Comparison of ENCODE assay signal across 8 mouse cellular contexts in the genomic region with DNA sequence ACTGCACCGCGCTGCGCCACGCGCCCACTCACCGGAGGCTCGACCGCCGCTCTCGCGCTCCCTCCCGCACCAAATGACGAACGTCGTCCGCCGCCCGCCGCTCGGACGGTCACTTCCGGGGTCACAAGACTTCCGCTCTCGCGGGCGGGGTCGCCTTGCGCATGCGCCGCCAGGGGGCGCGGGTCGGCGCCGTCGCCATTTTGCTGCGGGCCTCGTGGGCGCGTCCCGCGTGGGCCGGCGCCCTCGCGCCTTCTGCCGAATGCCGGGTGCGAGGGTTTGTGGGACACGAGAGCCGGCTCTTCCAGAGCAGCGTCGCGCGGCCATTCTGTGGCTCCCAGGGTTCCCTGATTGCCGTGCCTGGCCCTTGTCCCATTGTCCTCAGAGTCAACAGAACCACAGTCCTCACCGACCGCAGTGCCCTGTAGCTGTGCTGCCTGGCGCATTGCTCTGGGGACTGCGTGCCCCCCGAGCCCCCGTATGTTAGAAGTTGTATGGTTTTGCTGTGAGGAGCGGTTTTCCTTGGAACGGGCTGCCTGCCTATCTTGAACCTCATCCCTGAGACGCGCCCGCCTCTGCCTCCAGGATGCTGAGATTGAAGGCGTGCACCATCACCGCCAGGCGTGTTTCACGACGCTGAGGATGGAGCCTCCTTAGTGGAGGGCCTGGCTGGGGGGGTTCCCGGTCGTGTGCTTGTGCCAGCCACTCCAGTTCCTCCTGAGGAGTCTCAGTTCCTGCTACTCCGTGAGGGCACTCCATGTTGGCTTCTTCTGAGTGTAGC. TPM values are rescaled to one million over a fixed set of nuclear protein-coding genes. Genes with fewer than 3 reads are reported as not detected.
A peak's percentile ranks its signal among the peaks of the same experiment; 100 is the strongest.
DNase-seq lines count a peak whose midpoint lies in the region; ATAC-seq and TF ChIP-seq lines count a peak whose summit lies in the region.

A gene (minus strand): TSS at position 135 of the 778 bp plus-strand sequence.

- ATAC-seq in CD4-positive, CD25-positive, alpha-beta regulatory T cell, adult 4 months = peak; percentile 62
- ATAC-seq in forebrain, embryonic 12.5 days (ENCODE audit: low FRiP score) = peak; percentile 65
- peak; percentile 78 for ATAC-seq in heart, embryonic 16.5 days (replicated peaks; ENCODE audit: extremely low read depth, insufficient read depth, low FRiP score)
- peak; percentile 72 for ATAC-seq in liver, embryonic 14.5 days (ENCODE audit: insufficient read depth)
- ATAC-seq in neural tube, embryonic 11.5 days (ENCODE audit: insufficient read depth, low FRiP score, low TSS enrichment) = peak; percentile 69
- ATAC-seq in stomach, embryonic 16.5 days (ENCODE audit: insufficient read depth, low FRiP score) = peak; percentile 61

- H3K36me3 ChIP-seq in forebrain, embryonic 12.5 days (replicated peaks) = peaks cover 62% of the 10 kb centered on the region
- peaks cover 42% of the 10 kb centered on the region for H3K36me3 ChIP-seq in heart, embryonic 16.5 days (ENCODE audit: control insufficient read depth, insufficient read depth)
- H3K36me3 ChIP-seq in liver, embryonic 14.5 days (replicated peaks; ENCODE audit: control insufficient read depth, insufficient read depth, low read depth) = peaks cover 35% of the 10 kb centered on the region
- H3K36me3 ChIP-seq in neural tube, embryonic 11.5 days (ENCODE audit: control insufficient read depth, insufficient read depth, low read length) = peaks cover 35% of the 10 kb centered on the region
- peaks cover 36% of the 10 kb centered on the region for H3K36me3 ChIP-seq in stomach, embryonic 16.5 days (ENCODE audit: control insufficient read depth, insufficient read depth, low read length)

- H3K9me3 ChIP-seq in forebrain, embryonic 12.5 days = 0 out of 2 replicates have a peak, but pooled peaks cover 4% of the 10 kb centered on the region
- peaks cover 3% of the 10 kb centered on the region; the same call in 1 of the 2 replicates for H3K9me3 ChIP-seq in heart, embryonic 16.5 days (replicated peaks; ENCODE audit: control insufficient read depth, low read length)
- H3K9me3 ChIP-seq in liver, embryonic 14.5 days (ENCODE audit: control insufficient read depth, low read length) = no peaks in the 10 kb centered on the region
- peaks cover 3% of the 10 kb centered on the region; the same call in 1 of the 2 replicates for H3K9me3 ChIP-seq in neural tube, embryonic 11.5 days (ENCODE audit: control insufficient read depth, low read length)
- H3K9me3 ChIP-seq in stomach, embryonic 16.5 days (replicated peaks; ENCODE audit: control insufficient read depth, low read length) = 0 out of 2 replicates have a peak, but pooled peaks cover 5% of the 10 kb centered on the region

- TF ChIP-seq EP300 in liver, embryonic 14.5 days (IDR thresholded peaks at IDR 0.05; ENCODE audit: low read depth) = no peak

- peak within 1 kb of the TSS; percentile 93 for H3K27ac ChIP-seq in forebrain, embryonic 12.5 days
- peak within 1 kb of the TSS; percentile 92 for H3K27ac ChIP-seq in heart, embryonic 16.5 days (ENCODE audit: low read length)
- H3K27ac ChIP-seq in liver, embryonic 14.5 days = peak within 1 kb of the TSS; percentile 70
- H3K27ac ChIP-seq in neural tube, embryonic 11.5 days (ENCODE audit: low read depth, low read length) = peak within 1 kb of the TSS; percentile 76
- peak within 1 kb of the TSS; percentile 94 for H3K27ac ChIP-seq in stomach, embryonic 16.5 days (ENCODE audit: low read length)

- peak within 1 kb of the TSS; percentile 94 for H3K9ac ChIP-seq in forebrain, embryonic 12.5 days
- H3K9ac ChIP-seq in heart, embryonic 16.5 days (ENCODE audit: low read length) = peak within 1 kb of the TSS; percentile 95
- peak within 1 kb of the TSS; percentile 86 for H3K9ac ChIP-seq in liver, embryonic 14.5 days (replicated peaks)
- peak within 1 kb of the TSS; percentile 71 for H3K9ac ChIP-seq in neural tube, embryonic 11.5 days (ENCODE audit: low read length)
- H3K9ac ChIP-seq in stomach, embryonic 16.5 days (ENCODE audit: low read length) = peak within 1 kb of the TSS; percentile 98

- peak; percentile 67 for DNase-seq in c-Kit-positive CD71-negative TER-119-negative erythroid progenitor cells, embryonic 14.5 days (ENCODE audit: low read depth)
- peak; percentile 86 to 93 for DNase-seq in kidney, postnatal 36 days
- DNase-seq in liver, embryonic 14.5 days (ENCODE audit: low read depth in 3 of 3, low spot score in 3 of 3) = peak; percentile 57 to 66 (median 64)
- DNase-seq in neural tube, embryonic 11.5 days (ENCODE audit: low spot score) = peak; percentile 90

- H3K4me1 ChIP-seq in forebrain, embryonic 12.5 days = peaks cover 25% of the 10 kb centered on the region
- H3K4me1 ChIP-seq in heart, embryonic 16.5 days (ENCODE audit: control insufficient read depth, insufficient read depth, low read length) = peaks cover 20% of the 10 kb centered on the region
- H3K4me1 ChIP-seq in liver, embryonic 14.5 days (replicated peaks; ENCODE audit: control insufficient read depth in 2 of 2, insufficient read depth in 2 of 2, low read length in 1 of 2) = peaks cover 13 to 17% of the 10 kb centered on the region in 2 experiments
- peaks cover 7% of the 10 kb centered on the region for H3K4me1 ChIP-seq in neural tube, embryonic 11.5 days (ENCODE audit: control insufficient read depth, insufficient read depth, low read length)
- H3K4me1 ChIP-seq in stomach, embryonic 16.5 days (ENCODE audit: control insufficient read depth, insufficient read depth, low read length) = peaks cover 22% of the 10 kb centered on the region

- H3K4me2 ChIP-seq in forebrain, embryonic 12.5 days = peak within 1 kb of the TSS; percentile 99
- peak within 1 kb of the TSS; percentile 95 for H3K4me2 ChIP-seq in heart, embryonic 16.5 days (ENCODE audit: low read depth, low read length)
- H3K4me2 ChIP-seq in liver, embryonic 14.5 days (ENCODE audit: low read depth) = peak within 1 kb of the TSS; percentile 98
- peak within 1 kb of the TSS; percentile 96 for H3K4me2 ChIP-seq in neural tube, embryonic 11.5 days (ENCODE audit: low read depth)
- peak within 1 kb of the TSS; percentile 96 for H3K4me2 ChIP-seq in stomach, embryonic 16.5 days (ENCODE audit: low read depth, low read length)

- TF ChIP-seq CTCF in liver, embryonic 14.5 days (IDR thresholded peaks at IDR 0.05; ENCODE audit: low read depth) = peak; percentile 48

- H3K4me3 ChIP-seq in forebrain, embryonic 12.5 days (replicated peaks) = peak within 1 kb of the TSS; percentile 96
- peak within 1 kb of the TSS; percentile 92 for H3K4me3 ChIP-seq in heart, embryonic 16.5 days (ENCODE audit: low read length)
- peak within 1 kb of the TSS; percentile 86 to 89 for H3K4me3 ChIP-seq in liver, embryonic 14.5 days (ENCODE audit: insufficient read depth in 1 of 2, low read depth in 2 of 2, low read length in 2 of 2)
- peak within 1 kb of the TSS; percentile 98 for H3K4me3 ChIP-seq in neural tube, embryonic 11.5 days (ENCODE audit: low read depth, low read length)
- H3K4me3 ChIP-seq in stomach, embryonic 16.5 days (replicated peaks; ENCODE audit: low read length) = peak within 1 kb of the TSS; percentile 94

- WGBS in forebrain, embryonic 12.5 days = 4% methylated on average over 70 of the region's 75 CpGs
- WGBS in heart, embryonic 16.5 days = 4% methylated on average over 74 of the region's 75 CpGs
- WGBS in liver, embryonic 14.5 days (ENCODE audit: insufficient replicate concordance) = 2% methylated on average over 71 of the region's 75 CpGs
- 7% methylated on average over 56 of the region's 75 CpGs for WGBS in neural tube, embryonic 11.5 days
- 3% methylated on average over 72 of the region's 75 CpGs for WGBS in stomach, embryonic 16.5 days

- H3K27me3 ChIP-seq in forebrain, embryonic 12.5 days = no peaks in the 10 kb centered on the region
- no peaks in the 10 kb centered on the region for H3K27me3 ChIP-seq in heart, embryonic 16.5 days (ENCODE audit: control insufficient read depth, insufficient read depth, low read length)
- no peaks in the 10 kb centered on the region for H3K27me3 ChIP-seq in liver, embryonic 14.5 days (ENCODE audit: control insufficient read depth, insufficient read depth, low read length)
- H3K27me3 ChIP-seq in neural tube, embryonic 11.5 days (ENCODE audit: control insufficient read depth, insufficient read depth, low read length) = no peaks in the 10 kb centered on the region
- H3K27me3 ChIP-seq in stomach, embryonic 16.5 days (ENCODE audit: control insufficient read depth, insufficient read depth, low read length) = no peaks in the 10 kb centered on the region

RNA-seq across cellular contexts. Expression of the gene that starts here (rescaled TPM):
- 100 to 1,000 TPM; 554 to 866 TPM for polyA plus RNA-seq in CD4-positive, CD25-positive, alpha-beta regulatory T cell, adult 4 months (2017; shearing (Covaris generic))
- polyA plus RNA-seq in forebrain, embryonic 12.5 days (2016; fragmentation: Nextera tagmentation; extraction: Ambion mirVana) = 496 and 513 TPM in 2 replicates
- 435 and 439 TPM in 2 replicates for polyA plus RNA-seq in heart, embryonic 16.5 days (2015; fragmentation: Nextera tagmentation; extraction: Ambion mirVana)
- 172 and 176 TPM in 2 replicates for polyA plus RNA-seq in liver, embryonic 14.5 days (2012; rRNA removed)
- 191 and 204 TPM in 2 replicates for polyA plus RNA-seq in liver, embryonic 14.5 days (2014; fragmentation: Nextera tagmentation; extraction: Ambion mirVana)
- polyA plus RNA-seq in neural tube, embryonic 11.5 days (2014; fragmentation: Nextera tagmentation; extraction: Ambion mirVana) = 686 and 719 TPM in 2 replicates
- 543 and 584 TPM in 2 replicates for polyA plus RNA-seq in stomach, embryonic 16.5 days (2015; fragmentation: Nextera tagmentation; extraction: Ambion mirVana)

Comparison
In these comparisons a context has a peak if more than half of its experiments do, and no peak if none do; other contexts are left out.
1. Peak in every context shown above with its lines: DNase-seq, ATAC-seq, H3K4me3 ChIP-seq and H3K27ac ChIP-seq.